Mouse (Mus musculus) lung, adult 2 months (tissue): ENCODE data around the gene Slc25a43. TPM values are rescaled to one million over a fixed set of nuclear protein-coding genes. Genes with fewer than 3 reads are reported as not detected.

Source experiments
- DNase-seq: peaks from one replicate; pipeline ENCODE4 v3.0.0; 2022
- H3K4me1 ChIP-seq: fragments of 200-500 bp; 2 replicates; pipeline ENCODE4 v1.6.1; 2011; ENCODE audit warnings: low read length; ENCODE audit not compliant: control insufficient read depth, insufficient read depth
- H3K4me3 ChIP-seq: fragments of 200-500 bp; replicated peaks from 2 replicates; pipeline ENCODE3; 2011; ENCODE audit warnings: low read depth, mild to moderate bottlenecking, control low read depth, low read length; ENCODE audit errors: extremely low read depth
- CTCF ChIP-seq: fragments of 200-500 bp; IDR thresholded peaks from 2 replicates; pipeline ENCODE4 v1.5.1; 2011; ENCODE audit warnings: mild to moderate bottlenecking, low read length, control low read depth; ENCODE audit not compliant: insufficient read depth
- POLR2A ChIP-seq: fragments of 200-500 bp; IDR thresholded peaks from 2 replicates; pipeline ENCODE4 v1.6.1; 2011; ENCODE audit warnings: low read depth, mild to moderate bottlenecking, control low read depth, low read length, borderline replicate concordance; ENCODE audit errors: extremely low read depth
- WGBS: fragments of 180-500 bp; shearing (Covaris S2); methylation state at CpG from one replicate; pipeline ENCODE4 v1.1.7; 2018; 5-methylcytosine and 5-hydroxymethylcytosine counted together
- polyA plus RNA-seq: library from polyadenylated mRNA; depleted of rRNA; stranded (reverse); fragments of >200 nt; gene quantifications from 2 replicates; pipeline ENCODE4 v1.2.3, GENCODE M21; 2012

Gene Slc25a43
- polyA plus RNA-seq, 1 experiment, result 3.1 TPM

GRCm38 (mm10) chrX:36799131-36799879 lies 55.8 kb downstream of the Slc25a43 start:
- no peak overlapping the region for H3K4me3 ChIP-seq
- 50% methylated on average over 6 of the region's 6 CpGs for WGBS
- DNase-seq, result no peak
- H3K4me1 ChIP-seq, result peaks cover 4% of the 10 kb centered on the region; the same call in 1 of the 2 replicates
- TF ChIP-seq CTCF (no peak), POLR2A (no peak)

- 62% methylated on average over 5 of the region's 5 CpGs for WGBS
- TF ChIP-seq POLR2A (no peak), CTCF (no peak)
- Histone ChIP-seq H3K4me1 (peaks cover 2% of the 10 kb centered on the region; the same call in 1 of the 2 replicates), H3K4me3 (no peak overlapping the region)
- no peak for DNase-seq
Measured at GRCm38 (mm10) chrX:36803189-36803588, 59.7 kb downstream of the Slc25a43 start.

- 52% methylated on average over 5 of the region's 5 CpGs for WGBS
- no peak for DNase-seq
- Histone ChIP-seq H3K4me3 (no peak overlapping the region), H3K4me1 (peaks cover 2% of the 10 kb centered on the region; the same call in 1 of the 2 replicates)
- TF ChIP-seq CTCF (no peak), POLR2A (no peak)
Measured at GRCm38 (mm10) chrX:36804196-36804595, 60.7 kb downstream of the Slc25a43 start.

- DNase-seq, result no peak
- no peak for TF ChIP-seq CTCF
- no peak for TF ChIP-seq POLR2A
- Histone ChIP-seq H3K4me1 (peaks cover 2% of the 10 kb centered on the region; the same call in 1 of the 2 replicates), H3K4me3 (no peak overlapping the region)
- WGBS, result 60% methylated on average over 5 of the region's 5 CpGs
Measured at GRCm38 (mm10) chrX:36805466-36806235, 62.2 kb downstream of the Slc25a43 start.

- 29% methylated on average over 45 of the region's 45 CpGs for WGBS
- peak; percentile 78 for DNase-seq
Measured at GRCm38 (mm10) chrX:36807360-36808317, 64.2 kb downstream of the Slc25a43 start.

GRCm38 (mm10) chrX:36808318-36808683 lies 64.8 kb downstream of the Slc25a43 start:
- no peak for DNase-seq
- Histone ChIP-seq H3K4me1 (peaks cover 2% of the 10 kb centered on the region; the same call in 1 of the 2 replicates), H3K4me3 (peak overlapping the region; percentile 57)
- 51% methylated on average over 6 of the region's 6 CpGs for whole genome bisulfite sequencing
- TF ChIP-seq POLR2A (no peak), CTCF (no peak)

More at GRCm38 (mm10) chrX:36807360-36808317, 64.2 kb downstream of the Slc25a43 start:
- TF ChIP-seq POLR2A (peak; percentile 61; the same call in 1 of the 2 replicates), CTCF (peak; percentile 35; the same call in 1 of the 2 replicates)
- peaks cover 2% of the 10 kb centered on the region; the same call in 1 of the 2 replicates for H3K4me1 ChIP-seq
- H3K4me3 ChIP-seq, result peak overlapping the region; percentile 57

- TF ChIP-seq POLR2A (no peak), CTCF (peak; percentile 27; the same call in 1 of the 2 replicates)
- peaks cover 2% of the 10 kb centered on the region; the same call in 1 of the 2 replicates for H3K4me1 ChIP-seq
- DNase-seq, result no peak
- 32% methylated on average over 5 of the region's 5 CpGs for WGBS
- H3K4me3 ChIP-seq, result no peak overlapping the region
Measured at GRCm38 (mm10) chrX:36811377-36811776, 67.9 kb downstream of the Slc25a43 start.

GRCm38 (mm10) chrX:36814161-36814836 lies 70.8 kb downstream of the Slc25a43 start:
- no peak overlapping the region for H3K4me3 ChIP-seq
- no peaks in the 10 kb centered on the region for H3K4me1 ChIP-seq
- TF ChIP-seq POLR2A (no peak), CTCF (no peak)
- 66% methylated on average over 8 of the region's 8 CpGs for WGBS
- no peak for DNase-seq
